Mouse (Mus musculus) kidney, embryonic 14.5 days (tissue): ENCODE measurements around the gene Gprc5c. TPM values are rescaled to one million over a fixed set of nuclear protein-coding genes. Genes with fewer than 3 reads are reported as not detected.

Experiments
- ATAC-seq: fragments of 200-750 bp; cut with Nextera tagmentation; 2 replicates; pipeline ENCODE4 v1.8.0; 2017; ENCODE audit warnings: moderate number of reproducible peaks, mild to moderate bottlenecking, moderate TSS enrichment, moderate library complexity; ENCODE audit not compliant: low FRiP score, low TSS enrichment
- H3K27ac ChIP-seq: fragments of 300-500 bp; sonication (generic); 2 replicates; pipeline ENCODE4 v1.5.1; 2014; ENCODE audit warnings: low read depth, mild to moderate bottlenecking, low read length, moderate library complexity, mixed read lengths
- H3K27me3 ChIP-seq: fragments of 300-500 bp; sonication (generic); 2 replicates; pipeline ENCODE4 v1.6.1; 2014; ENCODE audit warnings: mild to moderate bottlenecking, low read length; ENCODE audit not compliant: control insufficient read depth, insufficient read depth
- H3K36me3 ChIP-seq: fragments of 300-500 bp; sonication (generic); 2 replicates; pipeline ENCODE4 v1.6.1; 2014; ENCODE audit warnings: low read length, mixed read lengths; ENCODE audit not compliant: control insufficient read depth, insufficient read depth
- H3K4me1 ChIP-seq: fragments of 300-500 bp; sonication (generic); 2 replicates; pipeline ENCODE4 v1.6.1; 2014; ENCODE audit warnings: low read length, mixed read lengths; ENCODE audit not compliant: control insufficient read depth, insufficient read depth
- H3K4me2 ChIP-seq: fragments of 300-500 bp; sonication (generic); replicated peaks from 2 replicates; pipeline ENCODE4 v1.6.1; 2014; ENCODE audit warnings: low read depth, mild to moderate bottlenecking, low read length
- H3K4me3 ChIP-seq: fragments of 300-500 bp; sonication (generic); 2 replicates; pipeline ENCODE4 v1.5.1; 2014; ENCODE audit warnings: mild to moderate bottlenecking, low read length
- H3K9ac ChIP-seq: fragments of 300-500 bp; sonication (generic); 2 replicates; pipeline ENCODE4 v1.6.1; 2014; ENCODE audit warnings: low read depth, mild to moderate bottlenecking, low read length, moderate library complexity
- H3K9me3 ChIP-seq: fragments of 300-500 bp; sonication (generic); 2 replicates; pipeline ENCODE4 v1.6.1; 2016; ENCODE audit warnings: low read length; ENCODE audit not compliant: control insufficient read depth
- WGBS: fragments of 180-500 bp; shearing (Covaris S2); extraction: QIAGEN DNeasy Blood & Tissue Kit; methylation state at CpG from one replicate; pipeline ENCODE4 v1.1.7; 2014; 5-methylcytosine and 5-hydroxymethylcytosine counted together
- polyA plus RNA-seq: library from polyadenylated mRNA; unstranded; fragments of >200 nt; fragmentation: Nextera tagmentation; extraction: Ambion mirVana; gene quantifications from 2 replicates; pipeline ENCODE4 v1.2.1, GENCODE M21; 2014

The Gprc5c gene
- polyA plus RNA-seq, 1 experiment from 2014 or later = 105 TPM

DNA sequence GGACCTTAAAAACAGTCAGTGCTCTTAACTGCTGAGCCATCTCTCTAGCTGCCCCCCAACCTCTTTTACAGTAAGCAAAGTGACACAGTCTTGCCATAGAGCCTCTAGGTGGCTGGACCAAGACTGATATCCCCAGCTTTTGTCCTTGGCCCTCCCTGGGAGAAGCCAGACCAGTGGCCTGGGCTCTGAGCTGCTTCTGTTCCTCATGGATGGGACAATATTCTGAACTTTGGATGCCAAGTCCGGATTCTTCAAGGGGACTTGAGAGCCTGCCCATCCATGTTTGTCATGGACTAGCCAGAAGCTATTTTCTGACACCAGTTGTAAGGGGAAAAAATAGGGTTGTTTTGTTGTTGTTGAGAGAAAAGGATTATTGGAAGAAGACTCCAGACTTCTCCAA lies 18.8 kb downstream of the Gprc5c start:
- no peak overlapping the region for H3K9ac ChIP-seq
- no peak overlapping the region for H3K4me2 ChIP-seq
- H3K4me3 ChIP-seq = no peak overlapping the region
- H3K4me1 ChIP-seq = peaks cover 57% of the 10 kb centered on the region
- H3K36me3 ChIP-seq = peaks cover 53% of the 10 kb centered on the region
- WGBS = 96% methylated on average over 1 of the region's 1 CpGs
- no peaks in the 10 kb centered on the region for H3K9me3 ChIP-seq
- H3K27ac ChIP-seq = no peak overlapping the region
- H3K27me3 ChIP-seq = no peaks in the 10 kb centered on the region
- ATAC-seq = no peak

DNA sequence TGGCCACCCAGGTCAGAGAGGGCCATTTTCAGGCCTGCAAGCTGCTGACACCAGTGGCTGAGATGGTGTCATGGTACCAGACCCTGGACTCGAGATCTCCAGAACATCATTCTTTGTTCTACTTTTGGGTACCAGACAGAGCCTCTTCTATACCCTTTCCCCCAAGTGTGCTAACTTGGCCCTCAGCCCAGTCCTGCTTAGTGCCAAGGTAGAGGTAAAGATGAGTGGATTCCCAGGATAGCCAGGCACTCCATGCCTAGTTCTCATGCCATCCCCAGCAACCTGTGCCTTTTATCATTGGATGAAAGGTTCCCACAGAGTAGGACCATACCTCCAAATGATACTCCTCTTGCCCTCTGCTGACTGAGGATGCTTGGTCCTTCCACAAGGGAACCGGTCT lies 20.6 kb downstream of the Gprc5c start:
- H3K27ac ChIP-seq = no peak overlapping the region
- ATAC-seq = no peak

DNA sequence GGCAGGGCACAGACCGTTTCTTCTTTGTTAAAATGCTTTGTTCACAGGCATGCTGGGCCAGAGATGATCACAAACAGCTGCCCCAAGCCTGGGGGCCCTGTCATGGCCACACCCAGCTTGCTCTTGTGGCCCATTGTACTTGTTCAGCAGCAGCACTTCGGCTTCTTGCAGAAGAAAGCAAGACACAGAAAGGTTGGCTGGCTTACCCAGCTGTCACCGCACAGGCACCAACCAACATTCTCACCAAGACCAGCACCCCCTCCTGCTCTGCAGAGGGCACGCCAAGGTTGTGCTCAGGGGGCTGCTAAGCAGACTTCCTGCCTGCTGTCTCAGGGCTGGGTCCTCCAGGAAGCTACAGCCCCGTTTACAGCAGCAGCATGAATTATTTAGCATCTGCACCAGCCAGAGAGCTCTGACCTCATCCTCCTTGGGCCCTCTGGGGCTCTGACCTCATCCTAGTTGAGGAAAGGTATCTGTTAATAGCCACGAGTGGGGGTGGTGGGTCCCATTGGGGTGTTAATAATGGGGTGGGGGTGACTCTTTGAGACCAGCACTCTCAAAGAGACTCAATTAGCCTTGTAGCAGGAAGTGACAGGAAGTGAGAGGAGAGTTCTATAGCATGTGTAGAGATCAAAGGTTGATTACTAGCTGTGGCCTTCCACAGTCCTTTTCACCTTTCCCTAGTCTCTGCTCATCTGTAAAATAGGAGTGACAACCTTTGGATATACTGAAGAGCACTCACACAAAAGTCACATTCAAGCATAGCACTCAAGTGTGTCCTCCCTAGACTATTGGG lies 22.3 kb downstream of the Gprc5c start:
- Histone ChIP-seq H3K36me3 (peaks cover 39% of the 10 kb centered on the region), H3K9ac (no peak overlapping the region; the same call in 1 of the 2 replicates), H3K27ac (peak overlapping the region; percentile 69; the same call in 1 of the 2 replicates), H3K4me2 (no peak overlapping the region), H3K4me3 (no peak overlapping the region), H3K27me3 (no peaks in the 10 kb centered on the region), H3K4me1 (peaks cover 44% of the 10 kb centered on the region), H3K9me3 (no peaks in the 10 kb centered on the region)
- no peak for ATAC-seq
- WGBS = 18% methylated on average over 6 of the region's 6 CpGs

More for the DNA sequence above, 20.6 kb downstream of the Gprc5c start:
- Histone ChIP-seq H3K27me3 (no peaks in the 10 kb centered on the region), H3K4me2 (no peak overlapping the region), H3K4me3 (no peak overlapping the region), H3K9me3 (no peaks in the 10 kb centered on the region), H3K36me3 (peaks cover 42% of the 10 kb centered on the region), H3K4me1 (peaks cover 56% of the 10 kb centered on the region), H3K9ac (no peak overlapping the region)
- 90% methylated on average over 2 of the region's 2 CpGs for WGBS

DNA sequence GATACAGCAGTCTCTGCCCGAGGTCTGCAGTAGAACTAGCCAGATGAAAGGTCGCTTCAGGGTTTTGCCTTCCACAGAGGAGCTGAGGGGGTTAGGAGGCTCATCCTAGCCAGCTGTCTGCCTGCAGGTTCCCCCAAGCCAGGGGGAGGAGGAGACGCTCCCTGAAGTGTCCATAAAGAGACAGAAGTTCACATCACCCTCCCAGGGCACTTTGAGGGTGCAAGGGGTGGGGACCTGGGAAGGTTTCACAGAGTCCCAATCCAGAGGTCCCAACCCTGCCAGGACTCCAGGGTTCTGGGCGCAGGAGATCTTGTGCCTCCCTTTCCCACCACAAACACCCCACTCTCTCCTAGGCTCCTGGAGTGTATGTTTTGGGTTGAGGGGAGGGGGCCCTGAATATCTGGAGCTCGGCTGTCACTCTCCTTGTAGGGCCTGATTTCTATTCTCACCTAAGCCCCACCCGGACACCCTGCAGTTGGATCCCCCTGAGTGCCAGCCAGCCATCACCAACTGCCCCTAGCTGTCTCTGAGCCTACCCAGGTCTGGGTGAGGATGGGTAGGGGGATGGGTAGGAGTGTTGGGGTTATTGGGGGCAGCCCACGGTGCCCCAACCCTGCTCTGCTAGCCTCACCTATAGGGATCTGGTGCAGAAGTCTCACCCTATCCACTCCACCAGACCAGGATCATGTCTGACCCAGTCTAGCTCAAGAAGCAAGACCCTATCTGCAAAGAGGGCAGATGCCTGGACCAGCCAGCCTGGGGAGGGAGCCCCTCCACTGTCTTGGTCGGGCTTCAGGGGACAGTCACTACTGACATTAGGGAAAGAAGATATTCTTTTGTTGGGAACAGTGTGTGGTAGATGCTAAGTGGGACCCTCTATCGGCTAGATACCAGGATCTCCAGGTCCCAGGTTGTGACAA lies 23.5 kb downstream of the Gprc5c start:
- Histone ChIP-seq H3K27me3 (no peaks in the 10 kb centered on the region), H3K27ac (peak overlapping the region; percentile 66), H3K4me2 (no peak overlapping the region), H3K9me3 (no peaks in the 10 kb centered on the region), H3K4me1 (peaks cover 41% of the 10 kb centered on the region), H3K9ac (no peak overlapping the region), H3K36me3 (peaks cover 27% of the 10 kb centered on the region), H3K4me3 (no peak overlapping the region)
- ATAC-seq = no peak
- 57% methylated on average over 9 of the region's 9 CpGs for WGBS

DNA sequence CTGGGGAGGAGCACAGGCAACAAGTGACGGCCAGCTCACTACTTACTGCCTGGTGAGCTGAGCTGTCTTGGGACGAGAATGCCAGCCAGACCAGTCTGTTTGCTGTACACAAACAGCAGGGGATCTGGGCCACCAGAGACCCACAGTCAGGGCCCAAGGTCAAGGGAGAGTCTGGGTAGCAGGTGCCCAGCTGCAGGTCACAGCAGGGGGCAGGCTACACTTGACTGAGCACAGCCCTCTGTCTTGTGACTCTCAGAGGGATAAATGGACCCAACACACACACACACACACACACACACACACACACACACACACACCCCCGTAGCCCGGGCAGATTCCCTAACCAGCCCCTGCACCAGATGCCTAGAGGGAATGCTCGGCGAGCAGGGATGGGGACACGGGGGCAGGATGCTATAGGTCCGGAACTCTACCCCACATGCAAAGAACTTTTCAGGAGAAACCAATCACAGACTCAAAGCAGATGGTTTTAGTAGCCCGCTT lies 24.4 kb downstream of the Gprc5c start:
- WGBS = 7% methylated on average over 9 of the region's 9 CpGs
- Histone ChIP-seq H3K36me3 (peaks cover 19% of the 10 kb centered on the region), H3K4me3 (no peak overlapping the region), H3K4me1 (peaks cover 41% of the 10 kb centered on the region), H3K27me3 (no peaks in the 10 kb centered on the region), H3K9ac (no peak overlapping the region), H3K9me3 (no peaks in the 10 kb centered on the region), H3K4me2 (no peak overlapping the region), H3K27ac (peak overlapping the region; percentile 66)
- peak; percentile 50 for ATAC-seq

DNA sequence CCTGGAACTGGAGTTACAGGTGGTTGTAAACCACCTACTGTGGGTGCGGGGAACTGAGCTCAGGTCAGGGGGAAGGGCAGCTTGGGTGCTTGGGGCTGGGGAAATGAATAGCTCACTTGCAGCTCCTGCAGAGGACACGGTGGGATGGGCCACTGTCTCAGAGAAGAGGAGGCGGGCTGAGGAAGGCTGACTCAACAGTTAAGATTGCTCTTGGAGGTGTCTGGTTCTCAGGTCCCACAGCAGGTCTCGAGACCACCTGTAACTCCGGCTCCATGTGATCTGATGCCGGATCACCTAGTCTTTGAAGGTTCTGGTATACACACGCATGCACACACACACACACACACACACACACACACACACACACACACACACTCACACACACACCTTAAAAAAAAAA lies 25.2 kb downstream of the Gprc5c start:
- H3K4me3 ChIP-seq = no peak overlapping the region
- 0 out of 2 replicates have a peak overlapping the region, but pooled peaks have one; percentile 15 for H3K4me2 ChIP-seq
- H3K27ac ChIP-seq = 0 out of 2 replicates have a peak overlapping the region, but pooled peaks have one; percentile 4
- H3K36me3 ChIP-seq = peaks cover 11% of the 10 kb centered on the region
- no peaks in the 10 kb centered on the region for H3K27me3 ChIP-seq
- ATAC-seq = no peak; the same call in 1 of the 2 replicates
- H3K4me1 ChIP-seq = peaks cover 41% of the 10 kb centered on the region
- H3K9me3 ChIP-seq = no peaks in the 10 kb centered on the region
- 0 out of 2 replicates have a peak overlapping the region, but pooled peaks have one; percentile 0 for H3K9ac ChIP-seq
- WGBS = 15% methylated on average over 7 of the region's 7 CpGs

DNA sequence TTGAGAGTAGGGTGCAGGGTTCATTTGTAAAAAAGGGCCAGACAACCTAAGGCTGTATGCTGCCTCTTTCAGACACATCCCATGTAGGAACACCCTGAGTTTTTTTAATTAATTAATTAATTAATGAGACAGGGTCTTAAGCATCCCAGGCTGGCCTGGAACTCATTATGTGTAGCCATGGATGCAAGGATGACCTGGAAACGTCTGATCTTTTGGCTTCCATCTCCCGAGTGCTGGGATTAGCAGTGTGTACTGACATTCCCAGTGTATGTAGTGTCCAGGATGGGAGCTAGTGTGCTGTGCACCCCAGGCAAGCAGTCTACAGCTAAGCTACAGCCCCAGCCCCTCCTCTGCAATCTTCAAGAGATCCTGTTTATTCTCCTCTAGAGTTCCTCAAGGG lies 25.7 kb downstream of the Gprc5c start:
- peaks cover 41% of the 10 kb centered on the region for H3K4me1 ChIP-seq
- WGBS = 17% methylated on average over 2 of the region's 2 CpGs
- H3K9ac ChIP-seq = no peak overlapping the region
- ATAC-seq = peak; percentile 16; the same call in 1 of the 2 replicates
- no peak overlapping the region for H3K4me2 ChIP-seq
- no peaks in the 10 kb centered on the region for H3K9me3 ChIP-seq
- peaks cover 7% of the 10 kb centered on the region for H3K36me3 ChIP-seq
- no peak overlapping the region for H3K4me3 ChIP-seq
- no peaks in the 10 kb centered on the region for H3K27me3 ChIP-seq
- no peak overlapping the region for H3K27ac ChIP-seq

DNA sequence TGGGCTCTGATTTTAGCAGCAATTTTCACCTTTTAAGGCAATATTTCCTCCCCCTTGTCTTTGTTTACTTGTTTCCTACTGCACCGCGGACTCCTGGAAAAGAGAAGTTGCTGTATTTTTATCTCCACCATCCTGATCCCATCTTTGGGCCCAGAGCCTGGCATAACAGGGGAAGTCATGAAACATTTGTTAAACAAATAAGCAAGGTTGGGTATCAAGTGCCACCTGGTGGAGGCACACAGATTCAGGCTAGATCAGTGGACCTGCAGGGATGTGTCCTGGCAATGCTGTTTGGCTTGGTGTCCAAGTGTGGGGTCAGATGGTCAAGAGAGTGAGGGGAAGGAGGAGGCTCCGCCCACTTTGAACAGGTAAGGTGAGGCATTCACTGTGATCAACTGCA lies 26.2 kb downstream of the Gprc5c start:
- 42% methylated on average over 3 of the region's 3 CpGs for WGBS
- Histone ChIP-seq H3K9ac (no peak overlapping the region), H3K4me2 (no peak overlapping the region), H3K9me3 (no peaks in the 10 kb centered on the region), H3K27ac (no peak overlapping the region), H3K36me3 (peaks cover 4% of the 10 kb centered on the region; the same call in 1 of the 2 replicates), H3K27me3 (no peaks in the 10 kb centered on the region), H3K4me3 (no peak overlapping the region), H3K4me1 (peaks cover 41% of the 10 kb centered on the region)
- ATAC-seq = no peak
